Mouse (Mus musculus): ENCODE measurements around the gene Znhit2. TPM values are rescaled to one million over a fixed set of nuclear protein-coding genes. Genes with fewer than 3 reads are reported as not detected.

Gene Znhit2
- polyA plus RNA-seq, 2 experiments: 32.0 to 36.5 TPM

DNA sequence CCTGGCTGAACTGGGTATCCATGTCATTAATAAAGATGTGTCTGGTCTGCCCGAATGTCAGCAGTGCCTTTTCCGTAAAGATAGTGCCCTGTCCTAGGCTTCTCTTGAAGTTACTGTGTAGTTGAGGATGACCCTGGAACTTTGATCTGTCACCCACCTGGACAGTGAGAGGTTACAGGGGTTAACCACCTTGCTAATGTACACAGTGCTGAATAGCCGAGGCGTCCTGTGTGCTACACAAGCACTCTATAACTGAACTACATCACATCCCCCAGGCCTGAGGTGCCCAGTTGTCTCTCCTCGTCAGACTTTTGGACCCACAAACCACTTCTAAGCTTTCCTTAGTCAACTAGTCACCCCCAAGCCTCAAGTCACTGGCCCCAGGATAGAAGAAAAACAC lies 1.4 kb downstream of the Znhit2 start:
- Histone ChIP-seq H3K36me3 (ENCODE audit: control insufficient read depth, insufficient read depth, low read length) (peaks cover 18% of the 10 kb centered on the region; the same call in 1 of the 2 replicates), H3K4me2 (replicated peaks; ENCODE audit: low read depth, low read length, severe bottlenecking) (peak overlapping the region; percentile 98), H3K27me3 (ENCODE audit: control insufficient read depth, insufficient read depth, low read length) (no peaks in the 10 kb centered on the region), H3K9ac (ENCODE audit: low read depth, low read length, severe bottlenecking) (peak overlapping the region; percentile 90), H3K4me3 (replicated peaks; ENCODE audit: low read length) (peak overlapping the region; percentile 83), H3K4me1 (ENCODE audit: control insufficient read depth, insufficient read depth, low read length) (peaks cover 26% of the 10 kb centered on the region), H3K9me3 (ENCODE audit: control insufficient read depth, low read length) (no peaks in the 10 kb centered on the region), H3K27ac (replicated peaks; ENCODE audit: low read depth, low read length) (no peak overlapping the region)
- no peak for TF ChIP-seq POLR2A (IDR thresholded peaks at IDR 0.05; ENCODE audit: borderline replicate concordance, extremely low read depth, insufficient read depth, insufficient read length)
- WGBS: 67% methylated on average over 5 of the region's 5 CpGs
- ATAC-seq (ENCODE audit: low FRiP score, low read depth): no peak
- no peak for DNase-seq (ENCODE audit: low spot score)

DNA sequence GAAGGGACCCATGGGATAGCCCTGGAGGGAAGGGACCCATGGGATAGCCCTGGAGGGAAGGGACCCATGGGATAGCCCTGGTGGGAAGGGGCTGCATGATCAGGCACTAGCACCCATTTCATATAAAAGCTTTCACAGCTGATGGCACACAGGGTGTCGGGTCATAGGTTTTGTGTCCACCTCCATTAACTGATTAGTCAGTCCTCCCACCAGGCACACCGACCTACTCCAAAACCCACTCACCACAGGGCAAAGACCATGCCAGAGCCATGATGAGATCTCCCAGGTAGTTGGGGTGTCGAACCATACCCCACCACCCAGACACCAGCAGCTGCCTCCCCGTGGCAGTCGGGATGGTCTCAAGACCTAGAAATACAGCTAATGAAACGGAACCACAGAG lies 2.1 kb downstream of the Znhit2 start:
- 0 out of 2 replicates have a peak overlapping the region, but pooled peaks have one; percentile 90 for H3K9ac ChIP-seq (ENCODE audit: low read depth, low read length, severe bottlenecking)
- H3K36me3 ChIP-seq (ENCODE audit: control insufficient read depth, insufficient read depth, low read length): peaks cover 18% of the 10 kb centered on the region; the same call in 1 of the 2 replicates
- DNase-seq (ENCODE audit: low spot score) (no peak), ATAC-seq (ENCODE audit: low FRiP score, low read depth) (no peak)
- H3K27ac ChIP-seq (replicated peaks; ENCODE audit: low read depth, low read length): no peak overlapping the region
- no peaks in the 10 kb centered on the region for H3K9me3 ChIP-seq (ENCODE audit: control insufficient read depth, low read length)
- peaks cover 29% of the 10 kb centered on the region for H3K4me1 ChIP-seq (ENCODE audit: control insufficient read depth, insufficient read depth, low read length)
- H3K4me3 ChIP-seq (replicated peaks; ENCODE audit: low read length): no peak overlapping the region
- no peak overlapping the region for H3K4me2 ChIP-seq (replicated peaks; ENCODE audit: low read depth, low read length, severe bottlenecking)
- 92% methylated on average over 6 of the region's 6 CpGs for WGBS
- no peak for TF ChIP-seq POLR2A (IDR thresholded peaks at IDR 0.05; ENCODE audit: borderline replicate concordance, extremely low read depth, insufficient read depth, insufficient read length)
- no peaks in the 10 kb centered on the region for H3K27me3 ChIP-seq (ENCODE audit: control insufficient read depth, insufficient read depth, low read length)

DNA sequence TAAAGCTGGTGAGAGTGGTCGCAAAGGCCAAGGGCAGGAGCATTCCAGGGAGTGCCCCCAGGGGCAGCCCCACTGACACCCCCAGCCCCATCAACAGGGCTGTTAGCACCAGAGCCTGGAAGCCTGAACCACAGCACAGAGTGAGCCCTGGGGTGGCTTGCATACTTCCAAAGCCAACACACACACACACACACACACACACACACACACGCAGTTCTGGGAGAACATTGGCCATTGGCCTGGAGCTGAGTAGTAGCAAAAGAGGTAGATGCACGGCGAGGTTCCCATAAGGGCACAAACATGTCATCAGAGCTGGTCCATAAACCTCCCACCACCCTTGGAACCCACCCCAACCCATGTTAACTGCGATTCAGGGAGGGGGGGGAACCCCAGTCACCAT lies 5.6 kb downstream of the Znhit2 start:
- peak overlapping the region; percentile 46 for H3K9ac ChIP-seq (ENCODE audit: low read depth, low read length, severe bottlenecking)
- peaks cover 23% of the 10 kb centered on the region for H3K4me1 ChIP-seq (ENCODE audit: control insufficient read depth, insufficient read depth, low read length)
- no peak overlapping the region for H3K27ac ChIP-seq (replicated peaks; ENCODE audit: low read depth, low read length)
- peak overlapping the region; percentile 78 for H3K4me2 ChIP-seq (replicated peaks; ENCODE audit: low read depth, low read length, severe bottlenecking)
- no peaks in the 10 kb centered on the region for H3K9me3 ChIP-seq (ENCODE audit: control insufficient read depth, low read length)
- DNase-seq (ENCODE audit: low spot score) (no peak), ATAC-seq (ENCODE audit: low FRiP score, low read depth) (no peak)
- peak overlapping the region; percentile 46 for H3K4me3 ChIP-seq (replicated peaks; ENCODE audit: low read length)
- no peaks in the 10 kb centered on the region for H3K27me3 ChIP-seq (ENCODE audit: control insufficient read depth, insufficient read depth, low read length)
- no peak for TF ChIP-seq POLR2A (IDR thresholded peaks at IDR 0.05; ENCODE audit: borderline replicate concordance, extremely low read depth, insufficient read depth, insufficient read length)
- H3K36me3 ChIP-seq (ENCODE audit: control insufficient read depth, insufficient read depth, low read length): peaks cover 32% of the 10 kb centered on the region
- WGBS: 35% methylated on average over 5 of the region's 5 CpGs

DNA sequence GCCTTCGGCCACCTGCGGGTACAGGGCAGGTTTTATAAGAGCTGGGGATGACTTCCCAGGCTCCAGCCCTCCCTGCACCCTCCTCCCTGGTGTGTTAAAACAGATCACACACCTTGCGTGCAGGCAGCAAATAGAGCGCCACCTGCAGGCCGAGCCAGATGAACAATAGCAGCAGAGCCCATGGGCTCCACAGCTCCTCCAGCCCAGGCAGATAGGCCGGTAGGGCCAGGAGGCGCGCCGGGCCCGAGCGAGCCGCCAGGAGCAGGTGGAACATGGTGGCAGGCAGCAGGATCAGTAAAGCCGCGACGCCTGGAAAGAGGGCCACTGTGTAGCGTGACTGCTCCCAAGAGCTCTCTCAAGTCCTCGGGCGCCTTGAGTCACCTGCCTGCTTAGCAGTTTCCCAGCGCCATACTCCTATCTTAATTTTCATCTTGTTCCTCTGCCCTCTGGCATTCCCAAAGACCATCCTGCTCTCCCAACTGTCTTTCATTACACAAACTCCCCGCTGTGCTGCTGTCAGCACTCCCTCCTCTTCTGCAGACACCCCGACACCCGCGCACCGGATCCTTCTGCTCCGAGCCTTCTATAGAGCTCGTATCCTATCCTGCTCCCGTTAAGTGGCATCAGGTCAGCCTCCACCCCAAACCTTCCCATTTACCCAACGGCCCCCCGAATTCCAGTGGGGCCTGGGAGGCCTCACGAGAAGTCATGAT lies 6.2 kb downstream of the Znhit2 start:
- H3K9ac ChIP-seq (ENCODE audit: low read depth, low read length, severe bottlenecking): peak overlapping the region; percentile 46
- peak overlapping the region; percentile 78 for H3K4me2 ChIP-seq (replicated peaks; ENCODE audit: low read depth, low read length, severe bottlenecking)
- under 1% methylated on average over 28 of the region's 30 CpGs for WGBS
- peaks cover 21% of the 10 kb centered on the region for H3K4me1 ChIP-seq (ENCODE audit: control insufficient read depth, insufficient read depth, low read length)
- H3K4me3 ChIP-seq (replicated peaks; ENCODE audit: low read length): peak overlapping the region; percentile 46
- no peaks in the 10 kb centered on the region for H3K9me3 ChIP-seq (ENCODE audit: control insufficient read depth, low read length)
- ATAC-seq (ENCODE audit: low FRiP score, low read depth): peak; percentile 53
- peak overlapping the region; percentile 26; the same call in 1 of the 2 replicates for H3K27ac ChIP-seq (replicated peaks; ENCODE audit: low read depth, low read length)
- no peak for TF ChIP-seq POLR2A (IDR thresholded peaks at IDR 0.05; ENCODE audit: borderline replicate concordance, extremely low read depth, insufficient read depth, insufficient read length)
- no peaks in the 10 kb centered on the region for H3K27me3 ChIP-seq (ENCODE audit: control insufficient read depth, insufficient read depth, low read length)
- DNase-seq (ENCODE audit: low spot score): peak; percentile 73
- H3K36me3 ChIP-seq (ENCODE audit: control insufficient read depth, insufficient read depth, low read length): peaks cover 32% of the 10 kb centered on the region

DNA sequence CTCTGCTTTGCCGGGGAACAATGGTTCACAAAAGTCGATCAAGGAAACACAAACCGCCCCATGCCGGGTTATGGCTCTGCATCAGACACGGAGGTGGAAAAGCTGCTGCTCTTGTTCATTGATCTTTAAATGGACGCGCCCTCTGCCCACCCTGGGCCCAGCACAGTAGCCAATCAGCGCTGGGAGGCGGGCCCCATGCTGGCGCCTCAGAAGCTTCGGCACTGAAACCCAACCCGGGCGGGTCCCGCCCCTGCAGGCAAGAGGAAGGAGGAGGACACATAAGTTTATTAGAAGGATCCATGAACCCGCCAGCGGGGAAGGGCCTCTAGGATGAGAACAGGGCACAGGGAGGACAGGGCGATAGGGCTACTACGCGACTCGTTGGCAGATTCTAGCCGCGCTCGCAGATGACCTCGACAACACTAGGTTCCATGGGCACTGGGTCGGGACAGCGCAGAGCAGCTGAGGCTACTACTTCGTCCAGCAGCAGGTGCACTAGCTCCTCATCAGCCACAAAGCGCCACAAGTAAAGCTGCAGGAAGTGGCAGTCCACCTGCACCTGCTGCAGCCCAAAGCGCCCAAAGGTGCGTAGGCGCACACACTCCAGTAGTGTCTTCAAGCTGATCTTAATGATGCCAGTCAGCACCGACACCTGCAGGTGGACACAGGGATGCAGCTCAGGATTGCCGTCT lies 6.9 kb downstream of the Znhit2 start, which contains the start of gene Tm7sf2:
Tm7sf2 (minus strand) TSS at position 650 of the 692 bp plus-strand sequence.
- DNase-seq (ENCODE audit: low spot score): peak; percentile 92

More for the DNA sequence above, 6.9 kb downstream of the Znhit2 start, which contains the start of gene Tm7sf2:
- Histone ChIP-seq H3K27ac (replicated peaks; ENCODE audit: low read depth, low read length) (peak within 1 kb of the TSS; percentile 26; the same call in 1 of the 2 replicates), H3K36me3 (ENCODE audit: control insufficient read depth, insufficient read depth, low read length) (peaks cover 38% of the 10 kb centered on the region), H3K9ac (ENCODE audit: low read depth, low read length, severe bottlenecking) (peak within 1 kb of the TSS; percentile 46), H3K4me1 (ENCODE audit: control insufficient read depth, insufficient read depth, low read length) (peaks cover 14% of the 10 kb centered on the region), H3K4me2 (replicated peaks; ENCODE audit: low read depth, low read length, severe bottlenecking) (peak within 1 kb of the TSS; percentile 78), H3K27me3 (ENCODE audit: control insufficient read depth, insufficient read depth, low read length) (no peaks in the 10 kb centered on the region), H3K4me3 (replicated peaks; ENCODE audit: low read length) (peak within 1 kb of the TSS; percentile 46), H3K9me3 (ENCODE audit: control insufficient read depth, low read length) (no peaks in the 10 kb centered on the region)
- ATAC-seq (ENCODE audit: low FRiP score, low read depth): peak; percentile 91
- no peak for TF ChIP-seq POLR2A (IDR thresholded peaks at IDR 0.05; ENCODE audit: borderline replicate concordance, extremely low read depth, insufficient read depth, insufficient read length)
- WGBS: 9% methylated on average over 30 of the region's 33 CpGs
